Mouse (Mus musculus): ENCODE measurements around the gene Itgb5. TPM values are rescaled to one million over a fixed set of nuclear protein-coding genes. Genes with fewer than 3 reads are reported as not detected.

The Itgb5 gene
- polyA plus RNA-seq, 1 experiment from 2014 or later, result 42.4 TPM

DNA sequence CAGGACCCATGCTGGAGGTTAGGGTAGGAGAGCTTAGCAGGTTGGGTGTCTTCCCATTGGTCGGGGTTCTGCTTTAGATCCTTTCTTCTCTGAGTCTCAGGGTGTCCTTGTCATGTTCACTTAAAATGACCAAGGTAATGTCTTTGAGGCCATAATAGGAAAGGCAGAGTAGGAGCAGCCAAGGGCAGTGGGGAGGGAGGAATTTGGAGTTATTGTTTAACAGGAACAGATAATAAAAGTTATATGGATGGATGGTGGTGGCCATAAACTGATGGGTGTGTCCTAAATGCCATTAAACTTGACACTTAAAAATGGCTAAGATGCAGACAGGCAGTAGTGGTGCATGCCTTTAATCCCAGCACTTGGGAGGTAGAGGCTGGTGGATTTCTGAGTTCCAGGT, 159.6 kb downstream of the Itgb5 start:
- H3K36me3 ChIP-seq (ENCODE audit: control insufficient read depth, insufficient read depth, low read length), result no peaks in the 10 kb centered on the region
- no peak overlapping the region for H3K9ac ChIP-seq (ENCODE audit: low read depth, low read length)
- no peaks in the 10 kb centered on the region for H3K27me3 ChIP-seq (ENCODE audit: control insufficient read depth, insufficient read depth, low read length)
- no peak overlapping the region for H3K4me3 ChIP-seq (ENCODE audit: low read depth, low read length)
- WGBS (ENCODE audit: insufficient replicate concordance), result 100% methylated on average over 1 of the region's 1 CpGs
- H3K4me2 ChIP-seq, result no peak overlapping the region
- H3K4me1 ChIP-seq (ENCODE audit: control insufficient read depth, insufficient read depth, low read length), result no peaks in the 10 kb centered on the region
- no peak for ATAC-seq (replicated peaks; ENCODE audit: insufficient number of reproducible peaks, low FRiP score, low TSS enrichment)
- H3K9me3 ChIP-seq (replicated peaks; ENCODE audit: control insufficient read depth, low read length), result no peaks in the 10 kb centered on the region
- no peak overlapping the region for H3K27ac ChIP-seq (ENCODE audit: low read depth, low read length)

DNA sequence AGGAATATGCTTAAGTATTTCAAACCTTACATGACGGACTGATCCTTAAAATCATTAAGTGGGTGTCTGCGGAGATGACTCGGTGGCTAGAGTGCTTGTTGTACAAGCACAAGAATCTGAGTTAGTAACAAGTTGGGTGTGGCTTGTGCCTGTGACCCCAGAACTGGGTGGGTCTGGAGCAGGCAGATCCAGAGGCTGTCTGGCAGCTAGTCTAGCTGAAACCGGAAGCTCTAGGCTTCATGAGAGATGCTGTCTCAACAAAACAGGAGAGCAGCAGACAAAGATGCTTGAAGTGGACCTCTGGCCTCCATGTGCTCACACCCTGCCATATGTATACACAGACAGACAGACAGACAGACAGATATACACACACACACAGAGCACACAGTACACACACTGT, 161.2 kb downstream of the Itgb5 start:
- 66% methylated on average over 4 of the region's 4 CpGs for WGBS (ENCODE audit: insufficient replicate concordance)
- ATAC-seq (replicated peaks; ENCODE audit: insufficient number of reproducible peaks, low FRiP score, low TSS enrichment), result no peak

DNA sequence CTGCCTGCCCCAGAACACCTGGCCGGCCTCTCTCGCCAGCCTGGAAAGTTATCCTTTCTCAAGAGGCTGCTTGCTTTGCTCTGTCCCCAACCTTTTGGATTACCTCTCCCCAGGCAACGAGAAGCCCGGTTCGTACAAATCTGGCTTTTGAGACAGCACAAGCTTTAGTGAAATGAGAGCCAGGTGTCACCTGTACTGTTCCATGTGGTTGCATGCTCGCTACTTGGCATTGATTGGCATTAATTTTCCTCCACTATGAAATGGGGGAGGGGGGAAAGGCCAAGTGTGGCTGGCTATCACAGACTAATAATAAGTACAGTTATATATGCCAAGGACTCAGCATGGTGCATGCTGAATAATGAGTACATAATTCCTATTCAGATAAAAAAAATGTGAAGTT, 164.9 kb downstream of the Itgb5 start:
- Histone ChIP-seq H3K4me3 (ENCODE audit: low read depth, low read length) (no peak overlapping the region), H3K27ac (ENCODE audit: low read depth, low read length) (no peak overlapping the region), H3K9ac (ENCODE audit: low read depth, low read length) (no peak overlapping the region), H3K27me3 (ENCODE audit: control insufficient read depth, insufficient read depth, low read length) (no peaks in the 10 kb centered on the region), H3K9me3 (replicated peaks; ENCODE audit: control insufficient read depth, low read length) (no peaks in the 10 kb centered on the region), H3K4me2 (no peak overlapping the region), H3K36me3 (ENCODE audit: control insufficient read depth, insufficient read depth, low read length) (no peaks in the 10 kb centered on the region), H3K4me1 (ENCODE audit: control insufficient read depth, insufficient read depth, low read length) (no peaks in the 10 kb centered on the region)
- 89% methylated on average over 6 of the region's 6 CpGs for WGBS (ENCODE audit: insufficient replicate concordance)
- no peak for ATAC-seq (replicated peaks; ENCODE audit: insufficient number of reproducible peaks, low FRiP score, low TSS enrichment)

More for the DNA sequence above, 161.2 kb downstream of the Itgb5 start:
- Histone ChIP-seq H3K9ac (ENCODE audit: low read depth, low read length) (no peak overlapping the region), H3K4me1 (ENCODE audit: control insufficient read depth, insufficient read depth, low read length) (no peaks in the 10 kb centered on the region), H3K4me3 (ENCODE audit: low read depth, low read length) (no peak overlapping the region), H3K36me3 (ENCODE audit: control insufficient read depth, insufficient read depth, low read length) (no peaks in the 10 kb centered on the region), H3K27me3 (ENCODE audit: control insufficient read depth, insufficient read depth, low read length) (no peaks in the 10 kb centered on the region), H3K4me2 (no peak overlapping the region), H3K9me3 (replicated peaks; ENCODE audit: control insufficient read depth, low read length) (no peaks in the 10 kb centered on the region), H3K27ac (ENCODE audit: low read depth, low read length) (no peak overlapping the region)

DNA sequence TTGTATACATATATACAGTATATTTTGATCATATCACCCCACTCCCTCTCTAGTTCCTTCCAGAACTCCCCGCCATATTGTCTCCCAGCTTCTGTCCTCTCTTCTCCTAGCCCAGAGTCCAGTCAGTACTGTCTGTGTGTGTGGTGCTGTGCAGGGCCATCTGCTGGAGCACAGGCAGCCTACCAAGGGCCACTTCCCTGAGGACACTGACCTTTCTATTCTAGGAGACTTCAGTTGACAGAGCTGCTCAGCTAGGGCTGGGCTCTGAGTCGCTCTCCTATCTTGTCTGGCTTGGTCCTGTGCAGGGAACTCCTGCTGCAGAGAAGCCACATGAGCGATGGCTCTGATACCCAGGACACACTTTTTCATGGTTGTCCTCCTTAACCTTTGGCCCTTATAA, 166.0 kb downstream of the Itgb5 start:
- Histone ChIP-seq H3K9ac (ENCODE audit: low read depth, low read length) (no peak overlapping the region), H3K36me3 (ENCODE audit: control insufficient read depth, insufficient read depth, low read length) (no peaks in the 10 kb centered on the region), H3K4me2 (no peak overlapping the region), H3K9me3 (replicated peaks; ENCODE audit: control insufficient read depth, low read length) (no peaks in the 10 kb centered on the region), H3K27me3 (ENCODE audit: control insufficient read depth, insufficient read depth, low read length) (no peaks in the 10 kb centered on the region), H3K27ac (ENCODE audit: low read depth, low read length) (no peak overlapping the region), H3K4me1 (ENCODE audit: control insufficient read depth, insufficient read depth, low read length) (no peaks in the 10 kb centered on the region), H3K4me3 (ENCODE audit: low read depth, low read length) (no peak overlapping the region)
- 62% methylated on average over 3 of the region's 3 CpGs for WGBS (ENCODE audit: insufficient replicate concordance)
- no peak for ATAC-seq (replicated peaks; ENCODE audit: insufficient number of reproducible peaks, low FRiP score, low TSS enrichment)

DNA sequence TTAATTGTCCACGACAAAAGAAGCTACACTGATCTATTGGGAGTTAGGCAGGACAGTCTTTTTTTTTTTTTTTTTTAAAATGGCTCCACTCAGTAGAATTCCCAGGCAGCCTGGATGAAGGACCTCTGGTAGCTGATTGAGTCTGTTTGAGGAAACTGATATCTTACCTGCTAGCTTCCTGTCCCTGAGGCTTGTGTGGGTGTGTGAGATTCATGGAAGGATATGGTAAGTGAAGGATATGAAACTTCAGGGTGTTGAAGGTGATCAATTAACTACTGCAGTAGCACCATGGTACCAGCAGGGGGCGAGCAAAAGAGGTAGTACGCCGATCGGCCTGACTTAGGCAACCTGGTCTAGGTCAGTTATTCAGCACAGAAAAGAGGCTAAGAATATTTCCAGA, 166.6 kb downstream of the Itgb5 start:
- Histone ChIP-seq H3K4me3 (ENCODE audit: low read depth, low read length) (no peak overlapping the region), H3K4me2 (no peak overlapping the region), H3K4me1 (ENCODE audit: control insufficient read depth, insufficient read depth, low read length) (no peaks in the 10 kb centered on the region), H3K36me3 (ENCODE audit: control insufficient read depth, insufficient read depth, low read length) (no peaks in the 10 kb centered on the region), H3K27ac (ENCODE audit: low read depth, low read length) (no peak overlapping the region), H3K27me3 (ENCODE audit: control insufficient read depth, insufficient read depth, low read length) (no peaks in the 10 kb centered on the region), H3K9ac (ENCODE audit: low read depth, low read length) (no peak overlapping the region), H3K9me3 (replicated peaks; ENCODE audit: control insufficient read depth, low read length) (no peaks in the 10 kb centered on the region)
- no peak for ATAC-seq (replicated peaks; ENCODE audit: insufficient number of reproducible peaks, low FRiP score, low TSS enrichment)
- WGBS (ENCODE audit: insufficient replicate concordance), result 11% methylated on average over 5 of the region's 5 CpGs

DNA sequence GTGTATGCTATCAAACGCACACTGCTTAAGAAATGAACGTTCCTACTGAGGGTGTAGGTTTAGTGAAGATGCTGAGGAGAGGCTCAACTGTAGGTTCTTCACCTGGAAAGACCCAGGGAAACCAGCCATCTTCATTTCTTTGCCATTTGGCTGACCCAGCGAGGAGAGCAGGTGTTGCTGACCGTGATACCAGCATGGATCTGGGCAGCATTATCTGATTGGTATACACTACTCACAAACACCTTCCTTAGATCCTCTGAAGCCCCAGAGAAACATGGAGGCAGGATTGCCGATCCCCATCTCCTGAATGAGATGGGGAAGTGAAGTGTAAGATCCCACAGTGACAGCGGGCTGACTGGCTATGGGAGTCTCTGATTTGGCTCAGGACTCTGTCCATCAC, 168.5 kb downstream of the Itgb5 start:
- ATAC-seq (replicated peaks; ENCODE audit: insufficient number of reproducible peaks, low FRiP score, low TSS enrichment), result no peak

More for the DNA sequence above, 168.5 kb downstream of the Itgb5 start:
- no peaks in the 10 kb centered on the region for H3K9me3 ChIP-seq (replicated peaks; ENCODE audit: control insufficient read depth, low read length)
- no peaks in the 10 kb centered on the region for H3K27me3 ChIP-seq (ENCODE audit: control insufficient read depth, insufficient read depth, low read length)
- no peak overlapping the region for H3K4me2 ChIP-seq
- H3K4me1 ChIP-seq (ENCODE audit: control insufficient read depth, insufficient read depth, low read length), result peaks cover under 1% of the 10 kb centered on the region; the same call in 1 of the 2 replicates
- no peak overlapping the region for H3K27ac ChIP-seq (ENCODE audit: low read depth, low read length)
- no peaks in the 10 kb centered on the region for H3K36me3 ChIP-seq (ENCODE audit: control insufficient read depth, insufficient read depth, low read length)
- 69% methylated on average over 6 of the region's 6 CpGs for WGBS (ENCODE audit: insufficient replicate concordance)
- no peak overlapping the region for H3K4me3 ChIP-seq (ENCODE audit: low read depth, low read length)
- H3K9ac ChIP-seq (ENCODE audit: low read depth, low read length), result no peak overlapping the region

Other genes starting within 250 kb of the Itgb5 start
- 31.3 and 37.2 TPM in 2 replicates for gene Heg1, start 145.3 kb upstream of the Itgb5 start, polyA plus RNA-seq (2014; fragmentation: Nextera tagmentation; extraction: Ambion mirVana)
- 0.39 and 0.56 TPM in 2 replicates for gene Muc13, start 35.6 kb upstream of the Itgb5 start, polyA plus RNA-seq (2014; fragmentation: Nextera tagmentation; extraction: Ambion mirVana)
- 43.0 and 43.9 TPM in 2 replicates for gene Umps, start 137.4 kb downstream of the Itgb5 start, polyA plus RNA-seq (2014; fragmentation: Nextera tagmentation; extraction: Ambion mirVana)

All from heart, embryonic 11.5 days (tissue).